Mouse (Mus musculus): ENCODE measurements at regions not wholly inside any gene's neighbourhood (a gene's known extent, or its start where the extent isn't known, plus 50 kb on each side); places are given as distances from the start of the nearest gene placed in this dataset.

- DNase-seq (ENCODE audit: extremely low read depth, insufficient read length, low spot score), result no peak
Observed at GRCm38 (mm10) chr12:107539683-107540082, 51.3 kb downstream of the 3110018I06Rik start.

DNA sequence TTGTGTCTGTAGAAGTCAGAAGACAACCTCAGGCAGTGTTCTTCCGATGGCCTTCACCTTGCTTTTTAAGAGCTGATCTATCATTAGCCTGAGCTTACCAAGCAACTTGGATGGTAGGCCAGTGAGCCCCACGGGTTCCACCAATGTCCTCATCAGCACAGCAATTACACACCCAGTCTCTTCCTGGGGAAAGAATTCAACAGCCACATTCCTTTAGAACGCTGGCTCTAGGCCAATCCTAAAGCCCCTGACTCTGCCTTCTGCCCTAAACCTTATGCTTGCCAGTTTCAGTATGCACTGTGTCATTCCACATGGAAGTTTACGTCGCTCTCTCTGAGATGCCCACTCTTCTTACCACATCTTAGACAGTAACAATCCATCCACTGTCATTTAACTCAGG lies 52.8 kb downstream of the 3110018I06Rik start:
- DNase-seq (ENCODE audit: extremely low read depth, insufficient read length, low spot score), result no peak

DNA sequence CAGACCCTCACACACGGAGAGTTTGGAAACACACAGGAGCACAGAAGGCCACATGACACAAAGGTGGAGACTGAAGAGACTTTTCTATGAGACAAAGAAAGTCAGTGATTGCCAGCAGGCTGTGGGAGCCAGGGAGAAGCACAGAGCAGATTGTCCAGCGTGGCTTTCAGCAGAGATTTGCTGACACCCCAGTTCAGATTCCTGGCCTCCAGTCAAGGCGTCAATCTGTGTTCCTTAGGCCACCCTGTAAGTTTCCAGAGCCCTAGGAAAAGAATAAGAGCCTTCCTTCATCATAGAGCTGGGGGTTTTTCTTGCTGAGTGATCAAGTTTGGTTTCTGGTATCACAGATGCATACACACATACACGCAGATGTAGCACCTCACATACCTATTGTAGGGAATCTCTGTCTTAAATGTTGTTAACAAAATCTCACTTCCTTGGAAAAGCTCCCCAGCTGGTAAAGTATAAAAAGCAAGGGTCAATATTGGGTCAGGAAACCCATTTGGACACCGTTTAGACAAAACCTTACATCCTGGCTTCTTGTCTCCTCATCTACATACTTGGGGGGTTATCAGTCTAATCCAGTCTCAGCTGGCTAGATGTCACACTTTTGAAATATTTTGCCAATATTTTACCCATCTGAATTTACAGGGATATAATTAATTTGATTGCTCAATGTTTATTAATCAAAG lies 58.9 kb downstream of the 3110018I06Rik start:
- no peak for DNase-seq (ENCODE audit: extremely low read depth, insufficient read length, low spot score)

DNA sequence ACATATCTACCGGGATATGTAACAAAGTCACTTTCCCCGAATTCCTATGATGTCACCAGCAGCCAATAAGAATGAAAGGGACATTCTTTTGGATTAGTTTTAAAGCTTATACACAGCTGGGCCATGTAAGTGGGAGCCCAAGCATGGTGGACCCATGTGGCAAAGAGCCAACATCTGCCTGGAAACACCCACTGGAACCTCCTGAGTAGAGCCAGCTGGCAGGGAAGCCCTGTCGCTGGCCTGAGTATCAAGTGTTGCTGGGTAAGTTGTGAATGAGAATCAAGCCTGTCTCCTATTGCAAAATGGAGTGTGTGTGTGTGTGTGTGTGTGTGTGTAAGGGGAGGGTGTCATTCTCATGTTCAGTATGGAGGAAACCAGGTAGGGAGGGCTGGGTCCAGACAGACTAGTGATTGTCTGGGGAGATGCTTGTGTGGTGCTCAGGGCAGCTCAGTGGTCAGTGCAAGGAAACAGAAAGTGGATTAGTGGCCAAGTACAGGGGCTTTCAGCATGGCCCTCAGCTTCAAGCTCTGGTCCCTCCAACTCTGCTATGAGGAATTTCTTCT lies 59.5 kb downstream of the 3110018I06Rik start:
- DNase-seq (ENCODE audit: extremely low read depth, insufficient read length, low spot score), result no peak

DNA sequence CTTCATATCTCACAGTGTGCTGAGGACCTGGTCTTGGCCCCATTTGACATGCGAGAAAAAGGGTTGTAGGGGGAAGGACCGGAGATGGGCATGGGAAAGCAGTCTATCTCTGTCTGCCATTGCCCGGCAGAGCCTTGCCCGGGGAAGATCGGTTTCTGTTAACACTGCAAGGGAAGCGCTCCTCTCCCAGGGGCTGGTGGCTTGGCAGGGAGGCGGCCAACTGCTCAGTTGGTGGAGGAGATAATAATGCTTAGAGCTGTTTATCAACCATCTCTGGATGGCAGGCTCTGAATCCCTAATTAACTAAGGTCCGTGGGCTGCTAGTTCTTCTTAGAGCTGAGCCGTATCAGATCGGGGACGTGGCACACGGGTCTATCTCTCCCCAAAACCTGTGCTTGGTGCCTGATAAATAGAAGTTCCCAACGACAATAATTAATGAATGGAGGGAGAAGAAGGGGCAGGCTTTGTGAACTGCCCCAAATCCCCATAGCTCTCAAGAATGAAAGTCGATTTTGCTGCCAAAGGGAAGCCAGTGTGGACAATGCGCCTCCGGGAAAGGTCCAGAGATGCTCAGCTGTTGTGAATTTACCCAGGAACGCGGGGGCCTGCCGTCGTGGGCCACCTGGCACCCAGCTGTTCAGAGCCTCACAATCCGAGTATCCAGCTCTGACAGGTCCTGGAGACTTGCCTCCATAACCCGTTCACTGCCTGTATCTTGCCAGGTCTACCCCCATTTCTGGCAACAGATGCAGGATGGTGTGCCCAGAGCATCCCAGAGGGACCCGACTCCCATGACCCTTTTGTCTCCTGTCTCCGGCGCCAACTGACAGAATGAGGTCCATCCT lies 61.2 kb downstream of the 3110018I06Rik start:
- DNase-seq (ENCODE audit: extremely low read depth, insufficient read length, low spot score), result no peak

- DNase-seq (ENCODE audit: extremely low read depth, insufficient read length, low spot score), result no peak
Observed at GRCm38 (mm10) chr12:107559191-107559590, 70.8 kb downstream of the 3110018I06Rik start.

DNA sequence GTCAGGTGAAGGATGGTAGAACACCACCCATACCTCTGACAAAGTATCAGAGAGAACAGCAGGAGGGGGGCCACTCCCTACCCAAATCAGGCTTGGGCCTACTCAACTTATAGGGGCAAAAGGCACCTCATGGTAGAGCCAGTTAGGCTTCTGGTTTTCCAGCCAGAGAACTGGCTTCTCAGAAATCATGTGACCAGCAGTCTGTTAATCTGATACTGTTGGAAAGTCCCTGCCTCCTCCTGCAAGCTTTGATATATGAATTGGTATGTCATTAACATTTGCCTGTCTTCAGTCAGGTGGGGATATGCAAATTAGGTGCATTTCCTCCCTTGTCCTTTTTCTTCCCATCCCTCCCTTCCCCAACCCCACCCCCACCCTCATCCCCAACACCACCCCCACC lies 71.7 kb downstream of the 3110018I06Rik start:
- no peak for DNase-seq (ENCODE audit: extremely low read depth, insufficient read length, low spot score)

- DNase-seq (ENCODE audit: extremely low read depth, insufficient read length, low spot score), result no peak
Observed at GRCm38 (mm10) chr12:107572586-107572985, 84.2 kb downstream of the 3110018I06Rik start.

DNA sequence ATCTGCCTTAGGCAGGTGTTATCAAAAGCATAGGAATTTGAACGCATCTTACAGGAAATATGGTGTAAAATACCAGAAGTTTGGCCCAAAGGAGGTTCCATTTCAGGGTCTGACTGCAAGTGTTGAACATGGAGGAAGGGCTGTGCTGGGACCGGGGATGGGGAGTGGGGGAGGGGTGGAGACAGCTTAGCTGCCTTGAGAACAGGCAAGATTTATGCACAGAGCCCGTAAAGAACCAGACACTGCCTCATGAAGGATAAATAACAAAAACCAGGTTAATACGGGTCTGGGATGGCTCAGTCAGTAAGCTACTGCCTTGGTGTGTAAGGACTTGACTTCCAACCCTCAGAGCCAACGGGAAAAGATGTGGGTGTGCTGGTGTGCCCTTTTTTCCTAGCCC lies 91.1 kb downstream of the 3110018I06Rik start:
- DNase-seq (ENCODE audit: extremely low read depth, insufficient read length, low spot score), result no peak

GRCm38 (mm10) chr12:107583151-107583720 lies 94.8 kb downstream of the 3110018I06Rik start:
- DNase-seq (ENCODE audit: extremely low read depth, insufficient read length, low spot score), result no peak

DNA sequence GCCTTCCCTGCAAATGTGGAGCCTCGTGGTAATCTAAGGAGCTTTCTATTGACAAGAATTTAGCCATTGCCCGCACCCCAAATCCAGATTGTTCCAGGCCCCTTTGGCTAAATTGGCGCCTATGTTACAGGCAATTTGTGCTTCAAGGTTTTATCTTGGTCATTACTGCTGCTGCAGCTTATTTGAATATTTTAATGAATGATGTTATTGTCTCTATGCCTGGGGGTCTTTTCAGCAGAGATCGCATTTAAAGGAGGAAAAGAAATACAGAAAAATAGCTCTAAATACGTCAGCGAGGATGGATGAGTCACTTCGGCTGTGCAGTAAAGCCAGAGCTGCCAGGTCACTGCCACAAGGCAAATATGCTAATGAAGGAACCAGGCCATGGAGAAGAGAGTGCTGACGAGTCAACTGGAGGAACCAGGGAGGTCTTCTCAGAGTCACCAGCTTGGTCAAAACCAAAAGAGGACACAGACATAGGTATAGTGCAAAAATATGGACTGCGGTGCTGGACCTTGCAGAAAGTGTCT lies 97.3 kb downstream of the 3110018I06Rik start:
- no peak for DNase-seq (ENCODE audit: extremely low read depth, insufficient read length, low spot score)

DNA sequence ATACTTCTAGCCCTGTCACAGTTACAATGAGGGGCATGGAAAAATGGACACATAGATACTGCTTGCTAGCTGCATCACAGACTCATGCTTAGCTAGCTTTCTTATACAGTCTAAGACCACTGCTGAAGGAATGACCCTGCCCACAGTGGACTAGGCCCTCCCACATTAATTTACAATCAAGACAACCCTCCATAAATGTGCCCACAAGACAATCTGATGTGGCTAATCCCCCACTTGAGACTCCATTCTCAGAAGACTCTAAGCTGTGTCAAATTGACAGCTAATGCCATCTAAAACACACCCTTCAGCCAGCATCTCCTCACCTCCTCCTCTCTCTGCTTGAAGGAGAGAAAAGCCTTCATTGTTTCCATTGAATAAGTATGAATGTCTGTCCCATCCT lies 107.8 kb downstream of the 3110018I06Rik start:
- DNase-seq (ENCODE audit: extremely low read depth, insufficient read length, low spot score), result no peak

GRCm38 (mm10) chr12:107600576-107600975 lies 112.1 kb downstream of the 3110018I06Rik start:
- no peak for DNase-seq (ENCODE audit: extremely low read depth, insufficient read length, low spot score)

GRCm38 (mm10) chr12:107608966-107609365 lies 120.5 kb downstream of the 3110018I06Rik start:
- no peak for DNase-seq (ENCODE audit: extremely low read depth, insufficient read length, low spot score)

DNA sequence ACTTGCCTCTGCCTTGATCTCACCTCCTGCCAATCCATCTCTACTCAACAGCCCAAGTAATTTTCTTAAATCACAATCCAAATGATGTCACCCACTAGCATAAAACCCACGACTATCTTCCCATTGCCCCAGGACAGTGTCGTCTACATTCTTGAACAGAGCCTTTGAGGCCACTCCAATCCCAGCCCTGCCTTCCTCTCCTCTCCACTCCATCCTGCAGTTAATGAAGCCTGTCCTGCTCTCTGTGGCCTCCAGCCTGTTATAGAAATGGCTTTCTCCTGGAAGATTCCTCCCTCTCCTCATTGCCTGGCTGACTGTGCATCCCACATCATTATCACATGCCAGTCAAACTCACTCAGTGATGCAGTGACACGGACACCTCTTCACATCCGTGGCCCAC lies 121.6 kb downstream of the 3110018I06Rik start:
- no peak for DNase-seq (ENCODE audit: extremely low read depth, insufficient read length, low spot score)

GRCm38 (mm10) chr12:107617212-107617994 lies 129.0 kb downstream of the 3110018I06Rik start:
- DNase-seq (ENCODE audit: extremely low read depth, insufficient read length, low spot score), result no peak

GRCm38 (mm10) chr12:107624446-107624845 lies 136.0 kb downstream of the 3110018I06Rik start:
- DNase-seq (ENCODE audit: extremely low read depth, insufficient read length, low spot score), result no peak

- DNase-seq (ENCODE audit: extremely low read depth, insufficient read length, low spot score), result no peak
Observed at GRCm38 (mm10) chr12:107648008-107648407, 159.6 kb downstream of the 3110018I06Rik start.

DNA sequence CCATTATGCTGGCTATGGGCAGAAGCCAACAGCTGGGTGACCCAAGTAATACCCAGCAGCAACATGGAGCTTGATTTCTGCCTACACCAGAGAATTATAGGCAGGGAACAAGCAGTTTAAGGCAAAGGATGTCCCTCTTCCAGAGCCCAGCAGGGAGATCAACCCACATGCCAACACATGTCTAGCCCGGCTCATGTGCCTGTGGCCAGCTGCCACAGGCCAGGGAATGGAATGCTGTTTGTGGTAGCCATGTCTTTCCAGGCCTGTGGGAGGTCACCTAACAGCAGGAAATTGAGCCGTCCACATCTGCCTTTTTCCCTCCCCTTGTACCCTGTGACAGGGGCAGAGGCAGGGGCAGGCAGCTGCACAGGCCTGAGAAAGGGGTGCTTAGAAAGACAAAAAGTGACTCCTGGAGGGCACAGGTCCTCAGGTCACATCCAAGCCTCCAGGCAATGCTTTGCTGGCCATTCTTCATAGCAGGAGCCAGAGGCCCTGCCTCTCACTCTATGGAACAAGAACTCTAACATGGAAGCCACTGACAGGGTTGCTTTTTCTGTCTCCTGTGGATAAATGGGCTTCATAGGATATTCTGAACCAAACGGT lies 163.8 kb downstream of the 3110018I06Rik start:
- peak; percentile 15 for DNase-seq (ENCODE audit: extremely low read depth, insufficient read length, low spot score)

DNA sequence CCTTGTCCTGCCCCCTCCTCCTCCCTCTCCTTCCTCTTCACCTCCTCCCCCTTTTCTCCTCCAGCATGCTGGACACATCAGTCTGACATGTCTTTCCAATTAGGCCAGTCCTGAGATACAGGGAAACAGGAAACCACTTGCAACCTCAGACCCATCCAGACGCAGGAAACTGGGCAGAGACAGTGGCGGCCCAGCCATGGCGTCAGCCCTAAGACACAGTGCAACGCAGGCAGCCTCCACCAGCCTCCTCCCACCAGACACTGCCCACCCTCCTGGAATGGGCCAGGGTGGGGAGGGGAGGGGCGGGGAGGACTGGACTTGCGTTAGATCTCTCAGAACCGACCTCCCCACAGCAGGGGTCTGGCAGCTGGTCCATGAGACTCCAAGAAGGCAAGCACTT lies 164.7 kb downstream of the 3110018I06Rik start:
- no peak for DNase-seq (ENCODE audit: extremely low read depth, insufficient read length, low spot score)

Measured in 3134 (cell line).